Mouse (Mus musculus) lung, embryonic 14.5 days (tissue): Measurements from ENCODE around the gene Maml1. TPM values are rescaled to one million over a fixed set of nuclear protein-coding genes. Genes with fewer than 3 reads are reported as not detected.

Source experiments
- ATAC-seq: fragments of 200-750 bp; cut with Nextera tagmentation; 2 replicates; pipeline ENCODE4 v1.8.0; 2017; ENCODE audit warnings: mild to moderate bottlenecking, moderate TSS enrichment, moderate library complexity; ENCODE audit not compliant: insufficient read depth
- DNase-seq: peaks from one replicate; pipeline ENCODE4 v3.0.0-alpha.2; 2015
- H3K27ac ChIP-seq: fragments of 300-500 bp; sonication (generic); 2 replicates; pipeline ENCODE4 v1.5.1; 2014; ENCODE audit warnings: low read depth, mild to moderate bottlenecking, moderate library complexity
- H3K27me3 ChIP-seq: fragments of 300-500 bp; sonication (generic); 2 replicates; pipeline ENCODE4 v1.6.1; 2014; ENCODE audit warnings: low read length, control low read depth; ENCODE audit not compliant: insufficient read depth
- H3K36me3 ChIP-seq: fragments of 300-500 bp; sonication (generic); 2 replicates; pipeline ENCODE4 v1.6.1; 2014; ENCODE audit warnings: control low read depth; ENCODE audit not compliant: insufficient read depth
- H3K4me1 ChIP-seq: fragments of 300-500 bp; sonication (generic); 2 replicates; pipeline ENCODE4 v1.6.1; 2014; ENCODE audit warnings: antibody characterized with exemption, control low read depth; ENCODE audit not compliant: insufficient read depth
- H3K4me2 ChIP-seq: fragments of 300-500 bp; sonication (generic); 2 replicates; pipeline ENCODE4 v1.6.1; 2014; ENCODE audit warnings: mild to moderate bottlenecking
- H3K4me3 ChIP-seq: fragments of 300-500 bp; sonication (generic); 2 replicates; pipeline ENCODE4 v1.5.1; 2014; ENCODE audit warnings: low read depth, low read length
- H3K9ac ChIP-seq: fragments of 300-500 bp; sonication (generic); 2 replicates; pipeline ENCODE4 v1.6.1; 2014
- H3K9me3 ChIP-seq: fragments of 300-500 bp; sonication (generic); 2 replicates; pipeline ENCODE4 v1.6.1; 2016; ENCODE audit warnings: low read depth, low read length, control low read depth
- CTCF ChIP-seq: IDR thresholded peaks from 2 replicates; pipeline ENCODE4 v1.5.1; 2016; ENCODE audit warnings: antibody characterized with exemption, low read depth
- WGBS: fragments of 180-500 bp; shearing (Covaris S2); extraction: QIAGEN DNeasy Blood & Tissue Kit; methylation state at CpG from one replicate; pipeline ENCODE4 v1.1.7; 2014; 5-methylcytosine and 5-hydroxymethylcytosine counted together
- polyA plus RNA-seq: library from polyadenylated mRNA; unstranded; fragments of >200 nt; fragmentation: Nextera tagmentation; extraction: Ambion mirVana; gene quantifications from 2 replicates; pipeline ENCODE4 v1.2.1, GENCODE M21; 2014

Gene Maml1
- polyA plus RNA-seq, 1 experiment from 2014 or later = 11.1 TPM

DNA sequence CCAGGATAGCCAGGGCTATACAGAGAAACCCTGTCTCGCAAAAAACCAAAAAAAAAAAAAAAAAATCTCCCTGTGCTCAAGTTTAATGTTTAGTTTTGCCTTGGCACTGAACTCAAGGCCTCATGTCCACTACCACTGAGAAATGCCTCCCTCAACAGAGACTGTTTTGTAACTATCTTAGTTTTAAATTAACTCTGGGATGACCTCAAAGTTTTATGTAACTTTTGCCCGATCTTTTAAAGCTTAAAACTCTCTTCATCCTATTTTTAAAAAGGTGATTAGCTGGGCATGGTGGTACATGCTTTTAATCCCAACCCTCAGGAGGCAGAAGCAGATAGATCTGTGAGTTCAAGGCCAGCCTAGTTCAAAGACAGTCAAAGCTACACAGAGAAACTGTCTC is 11.3 kb upstream of the Maml1 start:
- DNase-seq (no peak), ATAC-seq (no peak)
- no peak overlapping the region for H3K9ac ChIP-seq
- no peak overlapping the region for H3K4me2 ChIP-seq
- no peak for TF ChIP-seq CTCF
- no peaks in the 10 kb centered on the region for H3K4me1 ChIP-seq
- no peak overlapping the region for H3K4me3 ChIP-seq
- H3K9me3 ChIP-seq = no peaks in the 10 kb centered on the region
- 84% methylated on average over 2 of the region's 2 CpGs for WGBS
- peaks cover 97% of the 10 kb centered on the region for H3K36me3 ChIP-seq
- no peaks in the 10 kb centered on the region for H3K27me3 ChIP-seq
- H3K27ac ChIP-seq = no peak overlapping the region

- peak overlapping the region; percentile 98 for H3K9ac ChIP-seq
- H3K4me1 ChIP-seq = no peaks in the 10 kb centered on the region
- no peaks in the 10 kb centered on the region for H3K9me3 ChIP-seq
- no peaks in the 10 kb centered on the region for H3K27me3 ChIP-seq
- under 1% methylated on average over 83 of the region's 85 CpGs for WGBS
- peak overlapping the region; percentile 95 for H3K4me3 ChIP-seq
- peak; percentile 78 for ATAC-seq
- H3K36me3 ChIP-seq = peaks cover 51% of the 10 kb centered on the region
- no peak for TF ChIP-seq CTCF
- peak overlapping the region; percentile 88 for H3K4me2 ChIP-seq
- peak overlapping the region; percentile 98 for H3K27ac ChIP-seq
- DNase-seq = peak; percentile 75
These were observed 568 bp downstream of the Maml1 start for GRCm38 (mm10) chr11:50291321-50292165.

- DNase-seq (peak; percentile 51), ATAC-seq (no peak)
- Histone ChIP-seq H3K9me3 (no peaks in the 10 kb centered on the region), H3K27me3 (no peaks in the 10 kb centered on the region), H3K9ac (peak overlapping the region; percentile 98), H3K4me1 (no peaks in the 10 kb centered on the region), H3K27ac (peak overlapping the region; percentile 98), H3K4me3 (peak overlapping the region; percentile 95), H3K36me3 (peaks cover 54% of the 10 kb centered on the region), H3K4me2 (peak overlapping the region; percentile 88)
- TF ChIP-seq CTCF = no peak
- WGBS = 13% methylated on average over 20 of the region's 20 CpGs
These were observed 1.5 kb downstream of the Maml1 start for GRCm38 (mm10) chr11:50290486-50291225.

GRCm38 (mm10) chr11:50286428-50286827 is 5.7 kb downstream of the Maml1 start:
- Histone ChIP-seq H3K4me2 (no peak overlapping the region), H3K9ac (no peak overlapping the region), H3K27me3 (no peaks in the 10 kb centered on the region), H3K4me3 (no peak overlapping the region), H3K9me3 (no peaks in the 10 kb centered on the region), H3K27ac (no peak overlapping the region), H3K4me1 (no peaks in the 10 kb centered on the region), H3K36me3 (peaks cover 31% of the 10 kb centered on the region; the same call in 1 of the 2 replicates)
- ATAC-seq = no peak
- WGBS = 83% methylated on average over 1 of the region's 1 CpGs
- DNase-seq = no peak
- TF ChIP-seq CTCF = no peak

GRCm38 (mm10) chr11:50285696-50286095 is 6.4 kb downstream of the Maml1 start:
- Histone ChIP-seq H3K27me3 (no peaks in the 10 kb centered on the region), H3K36me3 (peaks cover 39% of the 10 kb centered on the region; the same call in 1 of the 2 replicates), H3K9me3 (no peaks in the 10 kb centered on the region), H3K9ac (no peak overlapping the region), H3K4me3 (no peak overlapping the region), H3K27ac (no peak overlapping the region), H3K4me2 (no peak overlapping the region), H3K4me1 (no peaks in the 10 kb centered on the region)
- TF ChIP-seq CTCF = no peak
- ATAC-seq = no peak
- DNase-seq = no peak
- 93% methylated on average over 7 of the region's 7 CpGs for WGBS

DNA sequence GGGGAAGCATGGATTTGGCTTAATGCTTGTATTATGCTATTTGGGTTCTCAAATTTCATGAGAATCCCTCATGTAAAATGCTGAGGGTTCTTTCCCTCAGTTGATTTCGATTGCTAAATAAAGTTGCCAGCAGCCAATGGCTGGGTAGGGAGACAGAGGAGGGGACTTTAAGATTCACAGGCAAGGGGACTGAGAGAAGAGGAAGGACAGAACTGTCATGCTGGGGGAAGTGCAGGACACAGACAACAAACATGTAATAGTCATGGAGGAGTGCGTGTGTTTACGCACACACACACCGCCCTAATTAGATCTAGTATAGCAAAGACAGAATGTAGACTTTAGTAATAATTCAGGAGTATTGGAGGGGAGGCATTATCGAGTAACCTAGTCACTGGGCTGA is 6.8 kb downstream of the Maml1 start:
- Histone ChIP-seq H3K4me2 (no peak overlapping the region), H3K36me3 (peaks cover 41% of the 10 kb centered on the region; the same call in 1 of the 2 replicates), H3K27me3 (no peaks in the 10 kb centered on the region), H3K9ac (no peak overlapping the region), H3K27ac (no peak overlapping the region), H3K4me1 (no peaks in the 10 kb centered on the region), H3K4me3 (no peak overlapping the region), H3K9me3 (no peaks in the 10 kb centered on the region)
- DNase-seq (no peak), ATAC-seq (no peak)
- 89% methylated on average over 5 of the region's 5 CpGs for WGBS
- no peak for TF ChIP-seq CTCF

DNA sequence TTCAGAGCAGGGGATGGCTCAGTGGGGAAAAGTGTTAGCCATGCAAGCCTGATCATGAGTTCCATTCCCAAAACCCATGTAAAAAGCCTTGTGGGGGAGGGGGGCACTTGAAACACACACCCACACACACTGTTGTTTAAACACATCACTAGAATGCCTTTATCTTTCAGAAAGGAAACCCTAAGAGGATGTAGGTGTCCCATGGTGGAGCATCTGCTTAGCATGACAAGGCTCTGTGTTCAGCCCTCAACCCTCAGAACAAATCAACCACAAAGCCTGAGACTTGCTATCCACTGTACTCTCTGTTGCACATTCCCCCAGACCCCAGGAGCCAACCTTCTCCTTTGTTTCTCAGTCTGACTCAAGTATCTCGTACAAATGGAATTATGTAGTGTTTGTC is 12.1 kb downstream of the Maml1 start:
- Histone ChIP-seq H3K4me3 (no peak overlapping the region), H3K9ac (no peak overlapping the region), H3K27me3 (no peaks in the 10 kb centered on the region), H3K4me2 (no peak overlapping the region), H3K9me3 (no peaks in the 10 kb centered on the region), H3K4me1 (no peaks in the 10 kb centered on the region), H3K36me3 (peaks cover 17% of the 10 kb centered on the region; the same call in 1 of the 2 replicates), H3K27ac (no peak overlapping the region)
- ATAC-seq = no peak
- TF ChIP-seq CTCF = no peak
- 79% methylated on average over 1 of the region's 1 CpGs for WGBS
- DNase-seq = no peak
